ENCODE assay signal across 7 mouse cellular contexts in the genomic region with DNA sequence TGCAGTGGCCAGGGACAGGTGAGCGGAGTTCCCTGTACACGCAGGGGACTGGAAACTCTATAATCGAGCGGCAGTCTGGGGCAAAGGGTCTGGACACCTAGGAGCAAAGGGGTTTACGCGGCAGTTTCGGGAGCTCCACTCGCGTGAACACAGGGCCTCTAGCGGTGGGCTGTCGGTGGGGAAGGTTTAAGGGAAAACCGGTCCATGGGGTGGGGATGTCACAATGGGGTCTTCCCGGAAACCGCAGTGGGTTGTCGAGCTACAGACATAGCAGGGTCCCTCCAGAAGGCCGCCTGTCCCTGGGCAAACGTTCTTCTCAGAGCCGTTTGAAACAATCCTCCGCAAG.
DNase-seq lines count a peak whose midpoint lies in the region; ATAC-seq and TF ChIP-seq lines count a peak whose summit lies in the region.

No protein-coding gene starts in this region.

- peak overlapping the region; percentile 88 for H3K4me2 ChIP-seq in lung, embryonic 14.5 days

- H3K36me3 ChIP-seq in lung, embryonic 14.5 days (ENCODE audit: insufficient read depth), result 0 out of 2 replicates have a peak, but pooled peaks cover 6% of the 10 kb centered on the region
- H3K36me3 ChIP-seq in macrophage (ENCODE audit: inconsistent target), result no peaks in the 10 kb centered on the region

- no peaks in the 10 kb centered on the region for H3K9me3 ChIP-seq in lung, embryonic 14.5 days (ENCODE audit: low read depth, low read length)

- intact Hi-C loops in left cerebral cortex, postnatal 25 days (cut with DNase I), result loop anchor here (1.0 kb wide), 1 partner anchor 20 kb away; no protein-coding TSS in a partner anchor

- WGBS in lung, embryonic 14.5 days, result 0% methylated on average over 19 of the region's 19 CpGs
- under 1% methylated on average over 19 of the region's 19 CpGs for WGBS in macrophage (ENCODE audit: missing documents)

- H3K27me3 ChIP-seq in lung, embryonic 14.5 days (ENCODE audit: insufficient read depth, low read length), result no peaks in the 10 kb centered on the region

- H3K4me1 ChIP-seq in lung, embryonic 14.5 days (ENCODE audit: insufficient read depth), result no peaks in the 10 kb centered on the region; the same call in 1 of the 2 replicates

- no peak; the same call in 1 of the 2 replicates for ATAC-seq in lung, embryonic 14.5 days (ENCODE audit: insufficient read depth)
- peak; percentile 64 for ATAC-seq in common myeloid progenitor, adult 5-6 weeks (replicated peaks; ENCODE audit: low read depth, poor library complexity, severe bottlenecking)

- peaks cover 52% of the 10 kb centered on the region for H3K79me2 ChIP-seq in macrophage (ENCODE audit: inconsistent target)

- H3K9ac ChIP-seq in lung, embryonic 14.5 days, result peak overlapping the region; percentile 74

- no peak for DNase-seq in lung, embryonic 14.5 days
- DNase-seq in lung, adult 18-20 months, result no peak
- DNase-seq in frontal cortex, postnatal 10 days (ENCODE audit: low spot score in 2 of 2), result peak; percentile 21 to 59
- no peak for DNase-seq in left cerebral cortex, postnatal 25 days (ENCODE audit: low spot score in 2 of 2)
- DNase-seq in kidney, adult 18-20 months, result no peak

- H3K27ac ChIP-seq in lung, embryonic 14.5 days (ENCODE audit: low read depth), result peak overlapping the region; percentile 78; the same call in 1 of the 2 replicates
- peak overlapping the region; percentile 57 for H3K27ac ChIP-seq in macrophage

- TF ChIP-seq CTCF in lung, embryonic 14.5 days (IDR thresholded peaks at IDR 0.05; ENCODE audit: low read depth), result peak; percentile 48

- H3K4me3 ChIP-seq in lung, embryonic 14.5 days (ENCODE audit: low read depth, low read length), result peak overlapping the region; percentile 91
- peak overlapping the region; percentile 98 for H3K4me3 ChIP-seq in macrophage (ENCODE audit: inconsistent target)

Comparison
In these comparisons a context has a peak if more than half of its experiments do, and no peak if none do; other contexts are left out.
1. DNase-seq: peak in frontal cortex, postnatal 10 days (2 of 2); none in lung, embryonic 14.5 days (single experiment), lung, adult 18-20 months (0 of 2), left cerebral cortex, postnatal 25 days (0 of 2) and kidney, adult 18-20 months (single experiment).